Mouse (Mus musculus) urinary bladder, adult 2 months (tissue): ENCODE data around the gene Wscd1. TPM values are rescaled to one million over a fixed set of nuclear protein-coding genes. Genes with fewer than 3 reads are reported as not detected.
"Not testable (repeated sequence)": the region's sequence is repeated elsewhere in the genome, so short reads cannot be mapped to it uniquely, and the experiment has no call there.

Experiments used
- DNase-seq: peaks from one replicate; pipeline ENCODE4 v3.0.0; 2022; ENCODE audit warnings: low spot score
- polyA plus RNA-seq: library from polyadenylated mRNA; depleted of rRNA; stranded (reverse); fragments of >200 nt; gene quantifications from 2 replicates; pipeline ENCODE4 v1.2.3, GENCODE M21; 2012

The Wscd1 gene
- polyA plus RNA-seq, 1 experiment = 2.5 TPM

- DNase-seq = not testable (repeated sequence)
Measured at GRCm38 (mm10) chr11:71821526-71821925, 71.8 kb downstream of the Wscd1 start.

GRCm38 (mm10) chr11:71822031-71822430, 72.3 kb downstream of the Wscd1 start:
- DNase-seq = no peak

- no peak for DNase-seq
Measured at GRCm38 (mm10) chr11:71824971-71825370, 75.3 kb downstream of the Wscd1 start.
